Mouse (Mus musculus): ENCODE data around the gene Gch1.

The Gch1 gene

DNA sequence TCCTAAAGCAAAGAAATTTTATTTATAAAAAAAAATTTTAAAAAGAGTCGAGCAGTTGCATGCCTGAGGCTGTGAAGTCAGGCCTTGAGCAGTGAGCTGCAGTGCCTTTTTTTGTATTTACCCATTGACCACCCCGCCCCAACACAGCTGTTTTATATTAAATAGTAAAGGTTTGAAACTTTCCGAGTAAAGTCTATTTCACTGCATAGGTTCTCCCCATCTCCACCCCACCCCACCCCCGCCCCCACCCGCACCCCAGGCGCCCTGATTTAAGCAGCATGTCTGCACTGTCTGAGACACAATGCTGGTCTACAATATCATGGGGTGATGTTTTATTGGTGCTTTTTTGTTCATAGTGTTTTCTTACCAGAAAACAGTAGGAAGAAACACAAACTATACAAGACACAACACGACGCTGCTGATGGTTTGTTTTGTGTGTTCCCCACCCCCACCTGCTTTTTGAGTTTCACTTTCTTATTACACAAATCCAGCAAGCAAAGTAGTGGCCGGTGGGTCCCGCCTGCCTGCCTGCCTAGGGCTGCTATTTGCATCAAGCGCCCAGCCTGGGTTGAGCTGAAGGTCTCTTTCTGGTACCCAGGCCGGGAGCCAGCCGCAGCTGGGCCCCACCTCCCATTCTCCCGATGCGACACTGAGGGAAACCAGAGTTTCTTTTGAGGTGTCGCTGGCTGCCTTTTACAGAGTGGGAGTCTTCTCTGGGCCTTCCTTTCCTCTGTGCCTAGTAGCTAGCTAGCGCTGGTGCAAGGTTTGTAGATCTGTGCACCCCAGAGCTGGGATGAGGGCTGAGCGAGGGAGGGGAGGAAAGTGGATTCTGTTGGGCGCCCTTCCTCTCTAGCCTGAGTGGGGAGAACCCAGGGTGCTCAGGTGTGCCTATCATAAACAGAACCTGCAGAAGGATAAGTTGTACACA is 84.7 kb downstream of the Gch1 start:
- DNase-seq (ENCODE audit: extremely low spot score, low read depth, low spot score), result no peak

Data from hindlimb bud, embryonic 11.5 days (tissue).